Mouse (Mus musculus): ENCODE results near the gene Mrpl11. TPM values are rescaled to one million over a fixed set of nuclear protein-coding genes. Genes with fewer than 3 reads are reported as not detected.

Gene Mrpl11
- polyA plus RNA-seq (2012; rRNA removed): 94.4 and 104 TPM in 2 replicates

DNA sequence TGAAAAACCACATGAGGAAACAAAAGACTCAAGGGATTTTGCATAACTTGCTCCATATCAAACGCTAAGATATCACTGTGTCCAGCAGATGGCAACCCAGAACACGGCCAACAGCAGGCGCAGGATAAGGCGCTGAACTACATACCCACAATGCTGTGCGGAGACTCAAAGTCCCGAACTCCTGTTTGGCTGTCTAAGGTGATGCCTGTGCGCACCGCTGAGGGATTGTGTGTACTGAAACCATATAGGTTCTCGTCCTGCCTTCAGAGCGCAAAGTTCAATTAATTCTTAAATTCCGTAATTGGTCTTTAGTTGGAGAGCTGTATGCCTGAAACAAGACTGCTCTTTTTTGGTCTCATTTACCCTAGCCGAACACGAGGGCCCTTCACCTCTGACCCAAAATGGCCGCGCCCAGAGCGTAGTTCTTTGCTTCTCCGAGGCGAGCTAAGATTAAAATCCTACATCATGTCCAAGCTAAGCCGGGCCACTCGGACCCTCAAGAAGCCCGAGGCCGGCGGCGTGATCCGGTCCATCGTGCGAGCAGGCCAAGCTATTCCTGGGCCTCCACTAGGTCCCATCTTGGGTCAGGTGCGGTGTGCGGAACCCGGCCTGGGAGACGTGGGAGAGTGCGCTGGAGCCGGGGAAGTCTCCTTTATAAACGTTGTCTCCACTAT is at the start of gene Mrpl11:
Mrpl11 (plus strand) TSS at position 220 of the 674 bp plus-strand sequence.

DNA sequence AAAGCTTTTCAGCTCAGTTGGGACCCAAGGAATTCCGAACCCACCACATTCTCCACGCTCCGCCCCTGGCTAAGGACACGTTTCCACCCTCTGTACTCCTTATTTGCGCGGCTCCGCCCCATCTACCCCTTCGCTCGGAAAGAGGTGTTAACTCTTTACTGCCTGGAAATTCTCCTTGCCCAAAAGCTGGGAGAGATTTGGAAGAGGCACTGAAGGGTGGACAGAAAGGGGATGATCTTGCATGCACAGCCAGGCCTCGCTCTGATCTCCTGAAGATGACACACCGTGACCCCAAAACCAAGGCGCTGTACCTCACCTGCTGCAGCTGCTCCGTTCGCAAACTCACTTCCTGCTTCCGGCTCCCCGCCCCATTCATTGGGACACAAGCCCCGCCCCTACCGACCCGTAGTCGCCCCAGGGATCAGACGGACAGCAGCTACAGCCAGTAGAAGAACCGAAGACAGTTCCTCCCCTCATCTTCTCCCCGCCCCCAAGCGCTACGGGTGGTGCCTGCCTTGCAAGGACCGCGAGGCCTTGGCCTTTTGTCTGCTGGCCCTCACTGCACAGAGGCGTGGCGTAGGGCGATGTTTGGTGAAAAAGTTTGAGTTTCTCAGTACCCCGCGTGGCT is 33.9 kb upstream of the Mrpl11 start, which contains the start of gene Dpp3:
Dpp3 (minus strand) TSS at position 384 of the 628 bp plus-strand sequence.

DNA sequence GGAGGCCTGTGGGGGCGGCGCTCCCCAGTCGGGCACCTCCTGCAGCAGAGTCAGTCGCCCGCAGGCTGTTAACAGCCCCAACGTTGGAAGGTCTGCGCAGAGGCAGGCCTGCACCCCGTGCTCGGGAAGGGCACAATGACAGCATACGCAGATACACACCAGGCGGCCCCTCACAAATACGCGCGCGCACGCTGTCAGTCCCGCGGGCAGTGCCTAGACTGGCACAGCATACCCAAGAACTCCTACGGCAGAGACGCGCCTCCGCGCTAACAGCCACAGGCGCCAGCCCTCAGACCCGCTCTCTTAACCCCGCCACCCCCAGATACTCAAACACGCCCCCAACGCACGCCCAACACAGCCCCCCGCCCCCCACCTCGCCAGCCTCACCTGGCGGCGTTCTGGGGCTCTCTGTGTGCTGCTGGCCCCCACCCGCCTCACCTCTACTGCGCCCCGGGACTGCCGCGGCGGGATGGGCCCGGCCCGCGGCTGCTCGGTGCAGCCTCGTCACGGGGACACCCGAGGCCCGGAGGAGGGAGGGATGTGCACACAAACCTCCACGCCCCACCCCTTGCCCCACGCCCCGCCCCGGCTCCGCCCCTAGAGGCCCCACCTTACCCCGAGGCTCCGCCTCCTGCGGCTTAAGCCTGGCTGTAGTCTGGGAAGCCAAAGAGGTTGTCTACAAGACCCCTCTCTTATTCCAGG is 19.2 kb upstream of the Mrpl11 start, which contains the start of gene Peli3:
Peli3 (minus strand) TSS at position 577 of the 702 bp plus-strand sequence.

DNA sequence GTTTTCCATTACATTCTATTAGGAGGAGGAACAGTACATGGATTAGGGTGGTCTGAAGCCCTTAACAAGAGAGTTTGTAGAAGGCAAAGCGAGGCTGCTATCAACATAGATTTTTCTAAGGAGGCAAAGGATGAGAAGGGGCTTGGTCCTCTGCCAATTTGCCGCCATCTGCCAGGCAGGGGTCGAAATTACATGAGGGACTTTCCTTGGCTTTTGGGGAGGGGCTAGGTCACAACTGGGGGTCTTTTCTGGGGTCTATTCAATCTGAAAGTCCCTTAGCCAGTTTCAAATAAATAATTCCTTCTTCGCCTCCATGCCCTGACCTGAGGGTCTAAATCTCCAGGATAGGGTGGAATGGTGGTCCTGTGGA is 28.3 kb downstream of the Mrpl11 start, which contains the start of gene Npas4:
Npas4 (minus strand) TSS at position 61 of the 370 bp plus-strand sequence.

Other genes with a start within 250 kb of the Mrpl11 start
- gene Rbm4b, start 205.7 kb upstream of the Mrpl11 start, polyA plus RNA-seq (2012; rRNA removed): 41.5 and 71.8 TPM in 2 replicates
- gene Rbm4, start 168.2 kb upstream of the Mrpl11 start, polyA plus RNA-seq (2012; rRNA removed): 99.0 and 147 TPM in 2 replicates
- gene Gm21992, start 150.5 kb upstream of the Mrpl11 start, polyA plus RNA-seq (2012; rRNA removed): 32.2 and 53.0 TPM in 2 replicates
- gene Rbm14, start 150.5 kb upstream of the Mrpl11 start, polyA plus RNA-seq (2012; rRNA removed): 59.1 and 70.7 TPM in 2 replicates
- gene Ccs, start 122.8 kb upstream of the Mrpl11 start, polyA plus RNA-seq (2012; rRNA removed): 49.6 and 64.8 TPM in 2 replicates
- 0.10 and 0.13 TPM in 2 replicates for gene Ccdc87, start 122.8 kb upstream of the Mrpl11 start, polyA plus RNA-seq (2012; rRNA removed)
- 27.4 and 31.9 TPM in 2 replicates for gene Ctsf, start 107.0 kb upstream of the Mrpl11 start, polyA plus RNA-seq (2012; rRNA removed)
- 1.1 and 2.8 TPM in 2 replicates for gene Actn3, start 84.2 kb upstream of the Mrpl11 start, polyA plus RNA-seq (2012; rRNA removed)
- gene Zdhhc24, start 83.5 kb upstream of the Mrpl11 start, polyA plus RNA-seq (2012; rRNA removed): 22.3 and 22.5 TPM in 2 replicates
- gene Bbs1, start 55.5 kb upstream of the Mrpl11 start, polyA plus RNA-seq (2012; rRNA removed): 12.7 and 16.0 TPM in 2 replicates
- 113 and 134 TPM in 2 replicates for gene Dpp3, start 33.9 kb upstream of the Mrpl11 start, polyA plus RNA-seq (2012; rRNA removed)
- gene Peli3, start 19.0 kb upstream of the Mrpl11 start, polyA plus RNA-seq (2012; rRNA removed): 2.4 and 2.7 TPM in 2 replicates
- 0.66 and 1.3 TPM in 2 replicates for gene Npas4, start 28.2 kb downstream of the Mrpl11 start, polyA plus RNA-seq (2012; rRNA removed)
- gene Slc29a2, start 61.7 kb downstream of the Mrpl11 start, polyA plus RNA-seq (2012; rRNA removed): 7.1 and 13.2 TPM in 2 replicates
- gene B4gat1, start 76.7 kb downstream of the Mrpl11 start, polyA plus RNA-seq (2012; rRNA removed): 19.0 and 22.3 TPM in 2 replicates
- 1.8 and 1.9 TPM in 2 replicates for gene AC124502.3, start 76.7 kb downstream of the Mrpl11 start, polyA plus RNA-seq (2012; rRNA removed)
- 46.4 and 78.8 TPM in 2 replicates for gene Brms1, start 79.2 kb downstream of the Mrpl11 start, polyA plus RNA-seq (2012; rRNA removed)
- gene Rin1, start 88.3 kb downstream of the Mrpl11 start, polyA plus RNA-seq (2012; rRNA removed): 2.9 and 3.7 TPM in 2 replicates
- gene Cd248, start 105.9 kb downstream of the Mrpl11 start, polyA plus RNA-seq (2012; rRNA removed): 24.5 and 32.1 TPM in 2 replicates
- 1.3 and 1.4 TPM in 2 replicates for gene Tmem151a, start 123.4 kb downstream of the Mrpl11 start, polyA plus RNA-seq (2012; rRNA removed)
- gene Yif1a, start 126.4 kb downstream of the Mrpl11 start, polyA plus RNA-seq (2012; rRNA removed): 25.2 and 67.9 TPM in 2 replicates
- 68.3 and 72.8 TPM in 2 replicates for gene Cnih2, start 136.4 kb downstream of the Mrpl11 start, polyA plus RNA-seq (2012; rRNA removed)
- gene Rab1b, start 144.9 kb downstream of the Mrpl11 start, polyA plus RNA-seq (2012; rRNA removed): 130 and 168 TPM in 2 replicates
- 60.5 and 71.9 TPM in 2 replicates for gene Klc2, start 156.4 kb downstream of the Mrpl11 start, polyA plus RNA-seq (2012; rRNA removed)